Mouse (Mus musculus) stomach, postnatal 0 days (tissue): ENCODE data around the gene Trim8. TPM values are rescaled to one million over a fixed set of nuclear protein-coding genes. Genes with fewer than 3 reads are reported as not detected.
A peak's percentile ranks its signal among the peaks of the same experiment; 100 is the strongest.

Experiments
- ATAC-seq: fragments of 200-750 bp; cut with Nextera tagmentation; 2 replicates; pipeline ENCODE4 v1.8.0; 2017; ENCODE audit not compliant: low FRiP score, low TSS enrichment
- DNase-seq: peaks from one replicate; pipeline ENCODE4 v3.0.0-alpha.2; 2016; ENCODE audit warnings: low spot score
- H3K27ac ChIP-seq: fragments of 300-500 bp; sonication (generic); replicated peaks from 2 replicates; pipeline ENCODE4 v1.5.1; 2014; ENCODE audit warnings: mild to moderate bottlenecking, control low read depth
- H3K27me3 ChIP-seq: fragments of 300-500 bp; sonication (generic); 2 replicates; pipeline ENCODE4 v1.6.1; 2014; ENCODE audit warnings: low read length; ENCODE audit not compliant: control insufficient read depth, insufficient read depth
- H3K36me3 ChIP-seq: fragments of 300-500 bp; sonication (generic); 2 replicates; pipeline ENCODE4 v1.6.1; 2014; ENCODE audit warnings: low read length, mixed read lengths; ENCODE audit not compliant: control insufficient read depth, insufficient read depth
- H3K4me1 ChIP-seq: fragments of 300-500 bp; sonication (generic); replicated peaks from 2 replicates; pipeline ENCODE4 v1.6.1; 2014; ENCODE audit warnings: antibody characterized with exemption; ENCODE audit not compliant: control insufficient read depth, insufficient read depth
- H3K4me2 ChIP-seq: fragments of 300-500 bp; sonication (generic); replicated peaks from 2 replicates; pipeline ENCODE4 v1.6.1; 2014; ENCODE audit warnings: low read depth, mild to moderate bottlenecking, control low read depth, moderate library complexity
- H3K4me3 ChIP-seq: fragments of 300-500 bp; sonication (generic); 2 replicates; pipeline ENCODE4 v1.5.1; 2014; ENCODE audit warnings: low read depth, low read length, control low read depth
- H3K9ac ChIP-seq: fragments of 300-500 bp; sonication (generic); 2 replicates; pipeline ENCODE4 v1.6.1; 2014; ENCODE audit warnings: mild to moderate bottlenecking, low read length, control low read depth, mixed read lengths
- H3K9me3 ChIP-seq: fragments of 300-500 bp; sonication (generic); 2 replicates; pipeline ENCODE4 v1.6.1; 2016; ENCODE audit warnings: low read length; ENCODE audit not compliant: control insufficient read depth
- CTCF ChIP-seq: IDR thresholded peaks from 2 replicates; pipeline ENCODE4 v1.5.1; 2016; ENCODE audit warnings: antibody characterized with exemption, low read depth, mild to moderate bottlenecking, moderate library complexity
- EP300 ChIP-seq: optimal IDR thresholded peaks from 2 replicates; pipeline ENCODE3; 2016; ENCODE audit warnings: antibody characterized with exemption
- WGBS: fragments of 180-500 bp; shearing (Covaris S2); extraction: QIAGEN DNeasy Blood & Tissue Kit; methylation state at CpG from one replicate; pipeline ENCODE4 v1.1.7; 2014; 5-methylcytosine and 5-hydroxymethylcytosine counted together
- polyA plus RNA-seq: library from polyadenylated mRNA; unstranded; fragments of >200 nt; fragmentation: Nextera tagmentation; extraction: Ambion mirVana; gene quantifications from 2 replicates; pipeline ENCODE4 v1.2.1, GENCODE M21; 2015

Gene Trim8
- polyA plus RNA-seq, 1 experiment from 2014 or later, result 15.1 TPM

- peak overlapping the region; percentile 18; the same call in 1 of the 2 replicates for H3K4me3 ChIP-seq
- H3K4me1 ChIP-seq, result peaks cover 11% of the 10 kb centered on the region
- WGBS, result 34% methylated on average over 5 of the region's 5 CpGs
- DNase-seq, result no peak
- no peaks in the 10 kb centered on the region for H3K27me3 ChIP-seq
- ATAC-seq, result 0 out of 2 replicates have a peak, but pooled peaks have one; percentile 0
- H3K27ac ChIP-seq, result no peak overlapping the region
- TF ChIP-seq EP300 (no peak), CTCF (no peak)
- no peaks in the 10 kb centered on the region for H3K9me3 ChIP-seq
- H3K9ac ChIP-seq, result peak overlapping the region; percentile 52
- peaks cover 17% of the 10 kb centered on the region for H3K36me3 ChIP-seq
- peak overlapping the region; percentile 55 for H3K4me2 ChIP-seq
These were observed 17.5 kb downstream of the Trim8 start for GRCm38 (mm10) chr19:46518828-46519621.

GRCm38 (mm10) chr19:46521698-46522097 is 20.2 kb downstream of the Trim8 start:
- no peak for DNase-seq
- no peaks in the 10 kb centered on the region for H3K9me3 ChIP-seq

GRCm38 (mm10) chr19:46522433-46523044 is 21.0 kb downstream of the Trim8 start:
- 0 out of 2 replicates have a peak overlapping the region, but pooled peaks have one; percentile 35 for H3K27ac ChIP-seq

More at GRCm38 (mm10) chr19:46521698-46522097, 20.2 kb downstream of the Trim8 start:
- no peak overlapping the region for H3K9ac ChIP-seq
- H3K4me1 ChIP-seq, result peaks cover 19% of the 10 kb centered on the region
- no peak overlapping the region for H3K4me3 ChIP-seq
- no peak for ATAC-seq
- H3K27ac ChIP-seq, result no peak overlapping the region
- H3K27me3 ChIP-seq, result no peaks in the 10 kb centered on the region
- H3K36me3 ChIP-seq, result no peaks in the 10 kb centered on the region
- no peak overlapping the region for H3K4me2 ChIP-seq
- TF ChIP-seq EP300 (no peak), CTCF (no peak)

GRCm38 (mm10) chr19:46523131-46523479 is 21.6 kb downstream of the Trim8 start:
- TF ChIP-seq EP300 (no peak), CTCF (no peak)
- peaks cover 19% of the 10 kb centered on the region for H3K4me1 ChIP-seq
- no peaks in the 10 kb centered on the region for H3K9me3 ChIP-seq
- no peaks in the 10 kb centered on the region for H3K36me3 ChIP-seq
- H3K9ac ChIP-seq, result no peak overlapping the region
- no peaks in the 10 kb centered on the region for H3K27me3 ChIP-seq
- H3K4me3 ChIP-seq, result no peak overlapping the region
- no peak for DNase-seq
- H3K27ac ChIP-seq, result peak overlapping the region; percentile 73; the same call in 1 of the 2 replicates
- no peak for ATAC-seq
- peak overlapping the region; percentile 46; the same call in 1 of the 2 replicates for H3K4me2 ChIP-seq

More at GRCm38 (mm10) chr19:46522433-46523044, 21.0 kb downstream of the Trim8 start:
- ATAC-seq, result no peak
- no peak overlapping the region for H3K9ac ChIP-seq
- H3K4me1 ChIP-seq, result peaks cover 19% of the 10 kb centered on the region
- no peaks in the 10 kb centered on the region for H3K36me3 ChIP-seq
- H3K9me3 ChIP-seq, result no peaks in the 10 kb centered on the region
- no peak for TF ChIP-seq EP300
- TF ChIP-seq CTCF, result no peak
- no peak overlapping the region for H3K4me3 ChIP-seq
- WGBS, result 24% methylated on average over 15 of the region's 15 CpGs
- no peak overlapping the region for H3K4me2 ChIP-seq
- DNase-seq, result no peak
- no peaks in the 10 kb centered on the region for H3K27me3 ChIP-seq

- 15% methylated on average over 20 of the region's 20 CpGs for WGBS
- peak overlapping the region; percentile 27; the same call in 1 of the 2 replicates for H3K9ac ChIP-seq
- no peaks in the 10 kb centered on the region for H3K36me3 ChIP-seq
- no peak overlapping the region; the same call in 1 of the 2 replicates for H3K4me3 ChIP-seq
- TF ChIP-seq EP300 (no peak), CTCF (no peak)
- H3K27ac ChIP-seq, result peak overlapping the region; percentile 73
- DNase-seq, result peak; percentile 66
- peak; percentile 43 for ATAC-seq
- H3K4me2 ChIP-seq, result peak overlapping the region; percentile 46
- no peaks in the 10 kb centered on the region for H3K9me3 ChIP-seq
- H3K4me1 ChIP-seq, result peaks cover 17% of the 10 kb centered on the region
- no peaks in the 10 kb centered on the region for H3K27me3 ChIP-seq
These were observed 22.1 kb downstream of the Trim8 start for GRCm38 (mm10) chr19:46523480-46524151.
